Mouse (Mus musculus): ENCODE data around the gene Zbed6.

GRCm38 (mm10) chr1:133685749-133686519 is 25.2 kb upstream of the Zbed6 start:
- no peak for TF ChIP-seq POLR2A (IDR thresholded peaks at IDR 0.05; ENCODE audit: low read depth, low read length)
- no peak for TF ChIP-seq CTCF (conservative IDR thresholded peaks at IDR 0.05; ENCODE audit: insufficient read depth, insufficient read length, low read depth, low read length)

Measured in kidney, adult 2 months (tissue).